Mouse (Mus musculus) embryonic facial prominence, embryonic 14.5 days (tissue): ENCODE data around the gene Lrg1. TPM values are rescaled to one million over a fixed set of nuclear protein-coding genes. Genes with fewer than 3 reads are reported as not detected.

Experiments
- ATAC-seq: fragments of 200-750 bp; cut with Nextera tagmentation; 2 replicates; pipeline ENCODE4 v1.8.0; 2017; ENCODE audit warnings: low read depth, moderate number of reproducible peaks, moderate TSS enrichment
- DNase-seq: peaks from one replicate; pipeline ENCODE4 v3.0.0-alpha.2; 2015; ENCODE audit warnings: low spot score
- H3K27ac ChIP-seq: fragments of 300-500 bp; sonication (generic); replicated peaks from 2 replicates; pipeline ENCODE4 v1.5.1; 2014; ENCODE audit warnings: low read depth, mild to moderate bottlenecking, low read length, moderate library complexity
- H3K27me3 ChIP-seq: fragments of 300-500 bp; sonication (generic); replicated peaks from 2 replicates; pipeline ENCODE4 v1.6.1; 2014; ENCODE audit warnings: low read length; ENCODE audit not compliant: control insufficient read depth, insufficient read depth
- H3K36me3 ChIP-seq: fragments of 300-500 bp; sonication (generic); 2 replicates; pipeline ENCODE4 v1.6.1; 2014; ENCODE audit warnings: low read length, mixed read lengths; ENCODE audit not compliant: control insufficient read depth, insufficient read depth
- H3K4me1 ChIP-seq: fragments of 300-500 bp; sonication (generic); 2 replicates; pipeline ENCODE4 v1.6.1; 2014; ENCODE audit warnings: antibody characterized with exemption, low read length; ENCODE audit not compliant: control insufficient read depth, insufficient read depth
- H3K4me2 ChIP-seq: fragments of 300-500 bp; sonication (generic); 2 replicates; pipeline ENCODE4 v1.6.1; 2014; ENCODE audit warnings: low read depth, mild to moderate bottlenecking, low read length, moderate library complexity, mixed read lengths
- H3K4me3 ChIP-seq: fragments of 300-500 bp; sonication (generic); 2 replicates; pipeline ENCODE4 v1.5.1; 2014; ENCODE audit warnings: low read depth, mild to moderate bottlenecking, low read length
- H3K9ac ChIP-seq: fragments of 300-500 bp; sonication (generic); 2 replicates; pipeline ENCODE4 v1.6.1; 2014; ENCODE audit warnings: low read depth, mild to moderate bottlenecking, low read length, moderate library complexity, mixed read lengths
- H3K9me3 ChIP-seq: fragments of 300-500 bp; sonication (generic); 2 replicates; pipeline ENCODE4 v1.6.1; 2016; ENCODE audit warnings: low read length; ENCODE audit not compliant: control insufficient read depth
- WGBS: fragments of 180-500 bp; shearing (Covaris S2); extraction: QIAGEN DNeasy Blood & Tissue Kit; methylation state at CpG from one replicate; pipeline ENCODE4 v1.1.7; 2014; 5-methylcytosine and 5-hydroxymethylcytosine counted together
- polyA plus RNA-seq: library from polyadenylated mRNA; unstranded; fragments of >200 nt; fragmentation: Nextera tagmentation; extraction: Ambion mirVana; gene quantifications from 2 replicates; pipeline ENCODE4 v1.2.1, GENCODE M21; 2014

Gene Lrg1
- polyA plus RNA-seq, 1 experiment from 2014 or later = 1.3 TPM

DNA sequence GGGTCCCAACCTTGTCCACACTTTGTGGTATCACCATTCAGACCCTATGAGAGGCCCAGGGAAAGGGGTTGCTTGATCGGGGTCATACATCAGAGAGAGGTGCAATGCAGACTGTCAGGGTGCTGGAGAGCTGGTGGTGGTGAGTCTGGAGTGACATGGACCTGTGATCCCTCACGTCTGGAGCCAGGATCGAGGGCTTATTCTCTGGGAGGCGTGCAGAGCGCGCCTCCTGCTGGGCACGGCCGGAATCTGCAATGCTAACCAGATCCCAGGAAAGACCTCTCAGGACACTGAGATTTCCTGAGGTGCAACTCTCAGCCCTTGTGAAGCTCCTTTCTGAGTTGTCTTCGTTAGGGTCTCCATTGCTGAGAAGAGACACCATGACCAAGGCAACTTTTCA lies 37.9 kb upstream of the Lrg1 start:
- H3K27ac ChIP-seq = no peak overlapping the region
- peaks cover 11% of the 10 kb centered on the region for H3K27me3 ChIP-seq
- H3K36me3 ChIP-seq = no peaks in the 10 kb centered on the region
- no peaks in the 10 kb centered on the region for H3K9me3 ChIP-seq
- no peak overlapping the region for H3K4me2 ChIP-seq
- H3K4me1 ChIP-seq = 0 out of 2 replicates have a peak, but pooled peaks cover 6% of the 10 kb centered on the region
- no peak overlapping the region for H3K4me3 ChIP-seq
- under 1% methylated on average over 9 of the region's 9 CpGs for WGBS
- 0 out of 2 replicates have a peak overlapping the region, but pooled peaks have one; percentile 1 for H3K9ac ChIP-seq
- ATAC-seq (no peak), DNase-seq (peak; percentile 69)

DNA sequence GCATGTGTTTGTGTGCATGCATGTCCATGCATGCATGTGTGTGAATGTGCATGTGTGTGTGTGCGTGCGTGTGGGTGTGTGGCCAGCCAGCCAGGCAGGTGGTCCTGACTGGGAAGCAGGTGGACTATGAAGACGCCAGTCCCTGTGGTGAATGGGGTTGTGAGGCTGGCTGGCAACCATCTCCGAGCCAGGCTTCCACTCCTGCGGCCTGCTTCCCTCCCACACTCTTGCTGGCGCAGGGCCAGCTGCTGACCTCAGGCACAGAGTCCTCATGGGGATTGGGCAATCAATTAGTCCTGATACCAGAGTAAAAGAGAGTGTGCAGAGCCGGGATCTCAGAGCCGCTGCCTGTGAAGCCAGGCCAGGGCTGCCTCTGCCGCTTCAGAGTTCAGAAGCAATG lies 31.8 kb upstream of the Lrg1 start:
- 38% methylated on average over 7 of the region's 9 CpGs for WGBS

DNA sequence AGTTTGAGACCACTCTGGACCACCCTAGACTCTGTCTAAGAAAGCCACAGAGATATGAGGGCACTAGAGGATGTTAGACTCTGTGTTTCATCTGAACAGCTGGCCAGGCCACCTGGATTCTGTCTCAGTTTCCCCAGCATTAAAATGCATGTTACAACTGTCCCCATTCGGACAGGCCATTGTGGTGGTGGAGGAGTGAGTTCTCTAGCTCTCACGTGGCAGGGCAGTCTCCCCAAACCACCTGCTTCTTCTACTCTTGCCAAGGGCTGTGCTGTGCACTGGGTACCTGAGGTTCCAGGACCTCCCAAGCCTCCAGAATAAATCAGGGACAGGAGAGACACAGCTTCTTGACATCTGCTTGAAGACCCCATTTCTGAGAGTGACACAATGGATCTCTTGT lies 28.1 kb upstream of the Lrg1 start:
- ATAC-seq = no peak
- H3K4me2 ChIP-seq = no peak overlapping the region
- H3K9me3 ChIP-seq = no peaks in the 10 kb centered on the region
- H3K4me3 ChIP-seq = no peak overlapping the region
- H3K4me1 ChIP-seq = no peaks in the 10 kb centered on the region
- no peak overlapping the region for H3K27ac ChIP-seq
- 23% methylated on average over 2 of the region's 2 CpGs for WGBS
- no peak for DNase-seq
- peaks cover 44% of the 10 kb centered on the region for H3K27me3 ChIP-seq
- no peak overlapping the region for H3K9ac ChIP-seq
- no peaks in the 10 kb centered on the region for H3K36me3 ChIP-seq

More for the DNA sequence above, 31.8 kb upstream of the Lrg1 start:
- Histone ChIP-seq H3K27ac (no peak overlapping the region), H3K9ac (no peak overlapping the region), H3K36me3 (no peaks in the 10 kb centered on the region), H3K4me3 (no peak overlapping the region), H3K4me1 (no peaks in the 10 kb centered on the region), H3K4me2 (no peak overlapping the region), H3K27me3 (peaks cover 32% of the 10 kb centered on the region), H3K9me3 (no peaks in the 10 kb centered on the region)
- DNase-seq = peak; percentile 67
- peak; percentile 22; the same call in 1 of the 2 replicates for ATAC-seq

DNA sequence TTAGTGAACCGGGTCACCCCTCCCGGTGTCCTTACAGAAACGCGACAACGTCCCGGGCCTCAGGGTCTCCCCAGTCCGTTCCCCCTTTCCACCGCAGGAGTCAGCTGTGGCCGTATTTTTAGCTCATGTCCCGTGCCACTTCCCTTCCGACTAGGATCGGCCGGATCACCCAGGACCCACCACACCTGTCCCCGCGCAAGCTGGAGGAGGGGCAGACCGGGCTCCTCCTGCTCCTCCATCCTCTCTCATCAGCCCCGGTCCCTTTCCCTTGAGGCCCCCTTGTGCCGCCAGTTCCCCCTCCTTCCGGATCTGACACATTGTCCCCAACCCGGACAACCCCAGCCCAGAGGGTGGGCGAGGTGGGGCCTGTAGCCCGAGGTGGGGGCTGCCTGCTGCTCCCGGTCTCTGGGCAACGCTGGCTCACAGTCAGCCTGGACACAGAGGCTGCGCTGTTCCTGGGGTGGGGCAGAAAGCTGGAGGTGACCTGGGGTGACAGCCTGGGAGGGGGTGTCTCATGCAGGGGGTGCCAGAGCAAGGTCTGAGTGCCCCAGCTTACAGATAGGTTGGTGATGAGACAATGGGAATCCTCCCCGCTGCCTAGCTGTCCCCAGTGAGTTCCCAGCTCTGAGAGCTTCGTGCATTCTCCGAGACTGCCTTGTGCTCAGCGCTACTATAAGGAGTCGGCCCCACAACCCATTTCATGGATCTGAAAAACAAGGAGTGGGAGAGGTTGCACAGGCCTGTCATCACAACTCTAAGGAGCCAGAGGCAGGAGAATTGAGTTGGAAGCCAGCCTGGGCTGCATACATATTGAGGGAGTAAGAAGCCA lies 27.2 kb upstream of the Lrg1 start:
- Histone ChIP-seq H3K27me3 (peaks cover 47% of the 10 kb centered on the region), H3K4me2 (peak overlapping the region; percentile 40), H3K27ac (no peak overlapping the region), H3K4me1 (no peaks in the 10 kb centered on the region), H3K9me3 (no peaks in the 10 kb centered on the region), H3K9ac (peak overlapping the region; percentile 15; the same call in 1 of the 2 replicates), H3K4me3 (peak overlapping the region; percentile 17), H3K36me3 (no peaks in the 10 kb centered on the region)
- WGBS = 4% methylated on average over 21 of the region's 30 CpGs
- ATAC-seq (peak; percentile 51), DNase-seq (no peak)

DNA sequence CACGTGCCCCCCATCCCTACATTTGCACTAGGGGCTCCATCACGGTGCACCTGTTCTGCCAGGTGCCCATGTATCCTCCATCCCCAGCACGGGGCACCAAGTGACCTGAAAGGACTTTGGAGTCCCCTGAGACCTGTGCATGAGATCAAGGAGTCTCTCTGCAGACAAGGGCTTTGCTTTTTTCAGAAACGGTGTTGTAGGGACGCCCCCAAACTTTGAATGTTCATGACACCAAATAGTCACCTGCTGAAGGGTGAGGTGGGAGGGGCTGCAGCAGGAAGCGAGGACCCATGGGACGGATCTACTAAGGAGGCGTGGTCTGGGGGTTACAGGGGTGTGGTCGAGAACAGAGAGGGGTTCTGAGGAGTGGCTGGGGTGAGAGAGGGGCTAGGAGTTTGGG lies 26.5 kb upstream of the Lrg1 start:
- DNase-seq (no peak), ATAC-seq (no peak)
- H3K9me3 ChIP-seq = no peaks in the 10 kb centered on the region
- H3K4me3 ChIP-seq = peak overlapping the region; percentile 17
- H3K27me3 ChIP-seq = peaks cover 49% of the 10 kb centered on the region
- peak overlapping the region; percentile 40; the same call in 1 of the 2 replicates for H3K4me2 ChIP-seq
- H3K9ac ChIP-seq = no peak overlapping the region
- 25% methylated on average over 9 of the region's 9 CpGs for WGBS
- no peaks in the 10 kb centered on the region for H3K4me1 ChIP-seq
- no peak overlapping the region for H3K27ac ChIP-seq
- no peaks in the 10 kb centered on the region for H3K36me3 ChIP-seq

DNA sequence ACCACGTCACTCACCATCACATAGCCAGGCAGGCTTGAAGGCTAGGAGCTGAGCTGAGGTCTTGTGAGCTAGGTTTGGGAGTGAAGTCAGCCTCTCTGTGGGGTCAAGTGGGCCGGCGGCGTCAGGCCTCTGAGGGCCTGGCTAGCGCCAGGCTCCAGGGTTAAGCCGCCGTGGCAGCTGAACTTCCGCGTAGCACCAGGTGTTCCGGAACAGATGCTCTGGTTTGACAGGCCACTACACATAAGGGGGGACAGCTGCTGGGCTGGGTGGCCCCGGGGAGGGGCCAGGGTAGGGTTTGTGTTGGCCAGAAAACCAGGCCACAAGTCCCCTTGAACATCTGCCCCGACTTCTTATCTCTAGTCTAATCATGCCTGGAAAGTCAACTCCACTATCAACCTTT lies 25.6 kb upstream of the Lrg1 start:
- WGBS = 56% methylated on average over 12 of the region's 12 CpGs

DNA sequence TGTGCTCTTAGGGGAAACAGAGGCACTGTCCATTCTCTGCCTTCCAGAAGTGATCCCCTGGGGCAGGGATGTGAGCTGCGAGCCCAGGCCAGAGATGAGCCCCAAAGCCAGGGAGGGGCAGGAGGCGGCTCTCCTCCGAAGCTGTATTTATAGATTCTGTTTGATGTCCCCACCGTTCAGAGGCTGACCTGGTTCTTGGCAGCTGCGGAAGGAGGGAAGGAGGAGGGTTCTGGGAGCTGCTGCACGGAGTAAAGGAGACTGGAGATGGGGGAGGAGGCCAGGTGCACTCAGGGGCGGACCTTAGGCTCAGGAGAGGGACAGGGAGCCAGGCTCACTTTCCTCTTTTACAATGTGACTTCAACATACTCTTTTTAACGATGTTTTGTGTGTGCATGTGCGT lies 24.3 kb upstream of the Lrg1 start:
- DNase-seq = no peak
- Histone ChIP-seq H3K4me2 (no peak overlapping the region), H3K9me3 (no peaks in the 10 kb centered on the region), H3K36me3 (no peaks in the 10 kb centered on the region), H3K9ac (no peak overlapping the region), H3K4me3 (no peak overlapping the region), H3K27ac (no peak overlapping the region), H3K4me1 (peaks cover 4% of the 10 kb centered on the region), H3K27me3 (peaks cover 63% of the 10 kb centered on the region)
- ATAC-seq = no peak
- WGBS = 11% methylated on average over 9 of the region's 9 CpGs

More for the DNA sequence above, 25.6 kb upstream of the Lrg1 start:
- Histone ChIP-seq H3K9me3 (no peaks in the 10 kb centered on the region), H3K36me3 (no peaks in the 10 kb centered on the region), H3K4me3 (no peak overlapping the region), H3K4me1 (no peaks in the 10 kb centered on the region), H3K9ac (no peak overlapping the region), H3K27me3 (peaks cover 50% of the 10 kb centered on the region), H3K4me2 (no peak overlapping the region), H3K27ac (no peak overlapping the region)
- DNase-seq (peak; percentile 63), ATAC-seq (peak; percentile 69; the same call in 1 of the 2 replicates)

DNA sequence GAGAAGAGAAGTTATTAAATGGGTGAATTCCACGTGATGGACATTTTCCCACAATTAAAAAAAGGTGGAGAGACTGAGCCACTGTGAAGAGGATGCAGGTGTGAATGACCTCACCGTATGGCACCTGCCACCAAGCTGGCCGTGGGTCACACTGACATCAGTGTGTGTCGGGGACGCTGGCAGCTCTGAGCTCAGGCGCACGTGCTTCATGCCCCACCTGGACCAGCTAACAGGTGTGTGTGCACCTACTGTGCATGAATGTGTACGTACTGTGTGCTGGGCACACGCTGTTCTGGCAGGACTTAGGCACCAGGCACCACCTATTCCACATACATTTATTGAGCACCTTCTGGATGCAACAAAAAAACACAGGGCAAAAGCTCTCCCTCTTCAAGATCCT lies 22.7 kb upstream of the Lrg1 start:
- H3K27me3 ChIP-seq = peaks cover 67% of the 10 kb centered on the region
- H3K4me3 ChIP-seq = no peak overlapping the region
- peaks cover 6% of the 10 kb centered on the region for H3K4me1 ChIP-seq
- 78% methylated on average over 9 of the region's 9 CpGs for WGBS
- no peaks in the 10 kb centered on the region for H3K36me3 ChIP-seq
- H3K9ac ChIP-seq = no peak overlapping the region
- no peak overlapping the region for H3K27ac ChIP-seq
- no peak overlapping the region for H3K4me2 ChIP-seq
- H3K9me3 ChIP-seq = no peaks in the 10 kb centered on the region
- ATAC-seq (no peak), DNase-seq (no peak)
